Comparison of ENCODE assay signal across 9 mouse cellular contexts in genomic region chr4:129547631-129548030, GRCm38 (mm10). TPM values are rescaled to one million over a fixed set of nuclear protein-coding genes. Genes with fewer than 3 reads are reported as not detected.
"Had no signal": no experiment of that assay in that cellular context is flagged by ENCODE, and none has a peak within 500 bp of the region (broad histone marks: within the 10 kb centered on the region; RNA-seq: fewer than 3 reads in every experiment).

No protein-coding gene starts in this region.

RNA-seq across cellular contexts. Expression of gene Fam167b, which starts 30.7 kb away (rescaled TPM):
- total RNA-seq: left cerebral cortex, postnatal 14 days; left cerebral cortex, postnatal 36 days; left cerebral cortex, postnatal 4 days; megakaryocyte progenitor cell, adult 5-6 weeks; megakaryocyte, adult 5-6 weeks; megakaryocyte-erythroid progenitor cell, adult 5-6 weeks; midbrain, postnatal 0 days; monocyte, adult 5-6 weeks had no signal
- polyA plus RNA-seq: macrophage; midbrain, postnatal 0 days had no signal
